ENCODE assay signal across 8 mouse cellular contexts in genomic region chr5:105400424-105401375, GRCm38 (mm10). TPM values are rescaled to one million over a fixed set of nuclear protein-coding genes. Genes with fewer than 3 reads are reported as not detected.
DNase-seq lines count a peak whose midpoint lies in the region; ATAC-seq lines count a peak whose summit lies in the region.

No protein-coding gene starts in this region.

- peak; percentile 19 for DNase-seq in adrenal gland, adult 2 months
- DNase-seq in adrenal gland, postnatal 10 days = no peak
- peak; percentile 11 for DNase-seq in retina, postnatal 1 day
- no peak for DNase-seq in retina, embryonic 14.5 days (ENCODE audit: low spot score)
- DNase-seq in yolk sac, embryonic 10.5 days (ENCODE audit: low spot score) = no peak

- H3K27ac ChIP-seq in intestine, embryonic 15.5 days = no peak overlapping the region
- no peak overlapping the region for H3K27ac ChIP-seq in macrophage

- H3K9ac ChIP-seq in intestine, embryonic 15.5 days = no peak overlapping the region

- no peaks in the 10 kb centered on the region for H3K27me3 ChIP-seq in intestine, embryonic 15.5 days (replicated peaks)

- H3K36me3 ChIP-seq in intestine, embryonic 15.5 days = no peaks in the 10 kb centered on the region
- no peaks in the 10 kb centered on the region for H3K36me3 ChIP-seq in macrophage (ENCODE audit: inconsistent target)

- no peaks in the 10 kb centered on the region for H3K4me1 ChIP-seq in intestine, embryonic 15.5 days (replicated peaks)

- WGBS in intestine, embryonic 15.5 days = 64% methylated on average over 17 of the region's 17 CpGs
- 71% methylated on average over 17 of the region's 17 CpGs for WGBS in macrophage (ENCODE audit: missing documents)

- H3K9me3 ChIP-seq in intestine, embryonic 15.5 days = no peaks in the 10 kb centered on the region

- 0 out of 2 replicates have a peak overlapping the region, but pooled peaks have one; percentile 9 for H3K4me2 ChIP-seq in intestine, embryonic 15.5 days (replicated peaks)

- H3K79me2 ChIP-seq in macrophage (ENCODE audit: inconsistent target) = no peaks in the 10 kb centered on the region

- no peak for ATAC-seq in intestine, embryonic 15.5 days
- no peak for ATAC-seq in activated CD4-positive, CD25-positive, alpha-beta regulatory T cell, adult 4 months

- H3K4me3 ChIP-seq in intestine, embryonic 15.5 days (replicated peaks) = no peak overlapping the region
- H3K4me3 ChIP-seq in macrophage (ENCODE audit: inconsistent target) = peak overlapping the region; percentile 1; the same call in 1 of the 2 replicates

RNA-seq across cellular contexts. Expression of gene Lrrc8b, which starts 14.9 kb away (rescaled TPM):
- 100 to 1,000 TPM in 1 of 2 experiments, 10 to 100 TPM in 1; 82.8 to 115 TPM for total RNA-seq in adrenal gland, adult 2 months (2021)
- polyA plus RNA-seq in adrenal gland, adult 2 months (2012; rRNA removed) = 23.9 and 38.7 TPM in 2 replicates
- total RNA-seq in adrenal gland, postnatal 10 days (2021) = 10 to 100 TPM; 62.8 to 66.4 TPM
- polyA plus RNA-seq in intestine, embryonic 15.5 days (2015; fragmentation: Nextera tagmentation; extraction: Ambion mirVana) = 5.8 and 6.3 TPM in 2 replicates
- total RNA-seq in macrophage (2018; cell fraction: chromatin; rRNA removed) = 10 to 100 TPM in 8 of 26 experiments, 1 to 10 TPM in 18; 2.7 to 36.3 (median 5.5) TPM
- 10 to 100 TPM in 12 of 26 experiments, 1 to 10 TPM in 14; 4.8 to 22.2 (median 9.8) TPM for total RNA-seq in macrophage (2018; cell fraction: cytosol; rRNA removed)
- 10 to 100 TPM in 17 of 26 experiments, 1 to 10 TPM in 9; 5.0 to 31.2 (median 10.5) TPM for total RNA-seq in macrophage (2018; cell fraction: nucleus; rRNA removed)
- polyA plus RNA-seq in macrophage (2018) = 4.6 to 9.9 TPM (median 4.8 TPM) in 3 replicates
- polyA plus RNA-seq in activated CD4-positive, CD25-positive, alpha-beta regulatory T cell, adult 4 months (2017; shearing (Covaris generic)) = 1 to 10 TPM; 1.6 to 2.3 TPM

Comparison
In these comparisons a context has a peak if more than half of its experiments do, and no peak if none do; other contexts are left out.
1. DNase-seq: peak in adrenal gland, adult 2 months (single experiment) and retina, postnatal 1 day (single experiment); none in adrenal gland, postnatal 10 days (single experiment), retina, embryonic 14.5 days (single experiment) and yolk sac, embryonic 10.5 days (single experiment).